Mouse (Mus musculus): ENCODE results near the gene Trim67.

DNA sequence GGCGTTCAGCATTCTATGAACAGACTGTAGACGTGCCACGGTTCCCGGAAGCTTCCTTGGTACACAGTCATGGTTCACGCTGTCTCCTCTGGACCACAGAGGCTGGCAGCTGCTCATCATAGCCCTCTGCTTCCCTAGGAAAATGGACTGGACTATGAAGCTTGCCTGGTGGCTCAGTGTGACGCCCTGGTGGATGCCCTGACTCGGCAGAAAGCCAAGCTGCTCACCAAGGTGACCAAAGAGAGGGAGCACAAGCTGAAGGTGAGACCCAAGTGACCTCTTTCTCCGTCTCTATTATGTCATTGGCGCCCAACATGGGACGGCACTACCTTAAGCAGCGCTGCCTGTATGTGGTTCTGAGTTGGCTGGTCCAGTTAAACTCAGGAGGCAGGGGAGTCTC, 24.0 kb downstream of the Trim67 start:
- TF ChIP-seq POLR2A (IDR thresholded peaks at IDR 0.05; ENCODE audit: low read depth, low read length): no peak
- TF ChIP-seq CTCF (conservative IDR thresholded peaks at IDR 0.05; ENCODE audit: insufficient read depth, insufficient read length, low read depth, low read length): no peak

Data from kidney, adult 2 months (tissue).